Mouse (Mus musculus) liver, embryonic 14.5 days (tissue): ENCODE data around the gene Ankfy1.

ENCODE experiments used
- CTCF ChIP-seq: IDR thresholded peaks from 2 replicates; pipeline ENCODE4 v1.5.1; 2016; ENCODE audit warnings: antibody characterized with exemption, low read depth, control low read depth
- EP300 ChIP-seq: IDR thresholded peaks from 2 replicates; pipeline ENCODE4 v1.6.1; 2016; ENCODE audit warnings: antibody characterized with exemption, low read depth

GRCm38 (mm10) chr11:72758316-72758715 lies 68.5 kb downstream of the Ankfy1 start:
- TF ChIP-seq CTCF (no peak), EP300 (no peak)
